Mouse (Mus musculus): ENCODE data around the gene Clca4b. TPM values are rescaled to one million over a fixed set of nuclear protein-coding genes. Genes with fewer than 3 reads are reported as not detected.
"Not testable (repeated sequence)": the region's sequence is repeated elsewhere in the genome, so short reads cannot be mapped to it uniquely, and the experiment has no call there.

The Clca4b gene
- polyA plus RNA-seq, 2 experiments, result not detected

DNA sequence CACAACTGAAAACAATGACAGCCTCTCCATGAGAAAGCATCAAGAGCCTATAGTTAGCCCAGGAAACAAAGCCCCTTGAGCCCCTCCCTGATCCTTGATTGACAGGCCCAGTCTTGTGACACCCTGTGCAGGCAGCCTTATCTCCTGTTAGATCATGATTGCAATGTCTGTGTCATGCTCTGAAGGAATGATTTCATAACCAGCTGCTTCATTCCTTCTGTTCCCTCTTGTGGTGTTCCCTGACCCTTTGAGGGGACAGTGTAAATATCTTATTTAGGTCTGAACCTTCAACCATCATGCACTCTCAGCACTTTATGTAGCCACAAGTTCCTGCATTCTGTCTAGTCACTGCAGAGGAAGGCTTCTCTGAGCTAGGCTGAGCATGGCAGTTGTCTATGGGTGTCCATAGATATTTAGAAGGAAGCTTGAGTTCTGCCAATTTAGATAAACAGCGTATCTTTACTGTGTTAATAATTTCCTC lies 722 bp upstream of the Clca4b start:
- Histone ChIP-seq H3K27ac (replicated peaks; ENCODE audit: low read depth, low read length) (no peak overlapping the region), H3K27me3 (ENCODE audit: control insufficient read depth, insufficient read depth, low read length) (no peaks in the 10 kb centered on the region), H3K9me3 (ENCODE audit: control insufficient read depth, low read length) (no peaks in the 10 kb centered on the region), H3K4me3 (replicated peaks; ENCODE audit: low read length) (no peak overlapping the region), H3K9ac (ENCODE audit: low read depth, low read length, severe bottlenecking) (no peak overlapping the region), H3K4me2 (replicated peaks; ENCODE audit: low read depth, low read length, severe bottlenecking) (no peak overlapping the region), H3K4me1 (ENCODE audit: control insufficient read depth, insufficient read depth, low read length) (no peaks in the 10 kb centered on the region), H3K36me3 (ENCODE audit: control insufficient read depth, insufficient read depth, low read length) (no peaks in the 10 kb centered on the region)
- WGBS, result 90% methylated on average over 1 of the region's 1 CpGs
- DNase-seq (ENCODE audit: low spot score) (no peak), ATAC-seq (ENCODE audit: low FRiP score, low read depth) (no peak)
- TF ChIP-seq POLR2A (IDR thresholded peaks at IDR 0.05; ENCODE audit: borderline replicate concordance, extremely low read depth, insufficient read depth, insufficient read length), result no peak

DNA sequence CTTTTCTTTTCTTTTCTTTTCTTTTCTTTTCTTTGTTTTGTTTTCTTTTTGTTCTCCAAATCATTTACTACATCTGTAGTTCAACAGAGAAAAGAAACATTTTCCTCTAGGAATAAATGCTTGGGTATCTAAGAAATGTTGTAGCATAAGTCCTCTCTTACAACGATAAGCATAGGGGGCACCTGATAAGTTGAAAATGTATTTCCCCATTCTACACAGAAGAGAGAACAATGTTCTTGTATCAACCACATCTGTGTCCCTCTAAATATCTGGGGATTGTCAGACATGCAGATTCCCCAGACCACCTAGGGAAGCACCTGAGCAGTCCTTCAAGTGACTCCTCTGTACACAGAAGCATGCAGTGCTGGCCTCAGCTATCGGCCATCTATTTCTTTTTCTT lies 18.3 kb downstream of the Clca4b start:
- Histone ChIP-seq H3K4me3 (replicated peaks; ENCODE audit: low read length) (no peak overlapping the region), H3K9ac (ENCODE audit: low read depth, low read length, severe bottlenecking) (no peak overlapping the region), H3K4me1 (ENCODE audit: control insufficient read depth, insufficient read depth, low read length) (no peaks in the 10 kb centered on the region), H3K36me3 (ENCODE audit: control insufficient read depth, insufficient read depth, low read length) (no peaks in the 10 kb centered on the region), H3K9me3 (ENCODE audit: control insufficient read depth, low read length) (no peaks in the 10 kb centered on the region), H3K27me3 (ENCODE audit: control insufficient read depth, insufficient read depth, low read length) (no peaks in the 10 kb centered on the region), H3K27ac (replicated peaks; ENCODE audit: low read depth, low read length) (no peak overlapping the region), H3K4me2 (replicated peaks; ENCODE audit: low read depth, low read length, severe bottlenecking) (no peak overlapping the region)
- no peak for DNase-seq (ENCODE audit: low spot score)
- ATAC-seq (ENCODE audit: low FRiP score, low read depth), result no peak
- WGBS, result 89% methylated on average over 2 of the region's 2 CpGs
- TF ChIP-seq POLR2A (IDR thresholded peaks at IDR 0.05; ENCODE audit: borderline replicate concordance, extremely low read depth, insufficient read depth, insufficient read length), result no peak

DNA sequence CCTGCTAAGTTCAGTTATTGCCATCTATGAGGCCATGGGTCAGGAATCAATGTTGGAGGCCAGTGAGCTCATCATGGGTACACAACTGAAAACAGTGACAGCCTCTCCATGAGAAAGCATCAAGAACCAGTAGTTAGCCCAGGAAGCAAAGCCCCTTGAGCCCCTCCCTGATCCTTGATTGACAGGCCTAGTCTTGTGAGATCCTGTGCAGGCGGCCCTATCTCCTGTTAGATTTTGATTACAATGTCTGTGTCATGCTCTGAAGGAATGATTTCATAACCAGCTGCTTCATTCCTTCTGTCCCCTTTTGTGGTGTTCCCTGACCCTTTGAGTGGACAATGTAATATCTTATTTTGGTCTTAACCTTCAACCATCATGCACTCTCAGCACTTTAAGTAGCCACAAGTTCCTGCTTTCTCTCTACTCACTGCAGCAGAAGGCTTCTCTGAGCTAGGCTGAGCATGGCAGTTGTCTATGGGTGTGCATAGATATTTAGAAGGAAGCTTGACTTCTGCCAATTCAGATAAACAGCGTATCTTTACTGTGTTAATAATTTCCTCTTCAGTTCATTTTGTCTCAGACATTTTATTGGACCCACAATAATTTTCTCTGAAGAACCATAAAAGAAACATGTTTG lies 35.2 kb downstream of the Clca4b start:
- Histone ChIP-seq H3K27ac (replicated peaks; ENCODE audit: low read depth, low read length) (no peak overlapping the region), H3K4me1 (ENCODE audit: control insufficient read depth, insufficient read depth, low read length) (no peaks in the 10 kb centered on the region), H3K9ac (ENCODE audit: low read depth, low read length, severe bottlenecking) (no peak overlapping the region), H3K9me3 (ENCODE audit: control insufficient read depth, low read length) (no peaks in the 10 kb centered on the region), H3K4me2 (replicated peaks; ENCODE audit: low read depth, low read length, severe bottlenecking) (no peak overlapping the region), H3K4me3 (replicated peaks; ENCODE audit: low read length) (no peak overlapping the region), H3K27me3 (ENCODE audit: control insufficient read depth, insufficient read depth, low read length) (no peaks in the 10 kb centered on the region), H3K36me3 (ENCODE audit: control insufficient read depth, insufficient read depth, low read length) (no peaks in the 10 kb centered on the region)
- ATAC-seq (ENCODE audit: low FRiP score, low read depth), result no peak
- no peak for DNase-seq (ENCODE audit: low spot score)
- WGBS, result 84% methylated on average over 2 of the region's 2 CpGs
- TF ChIP-seq POLR2A (IDR thresholded peaks at IDR 0.05; ENCODE audit: borderline replicate concordance, extremely low read depth, insufficient read depth, insufficient read length), result no peak

- Histone ChIP-seq H3K4me1 (ENCODE audit: control insufficient read depth, insufficient read depth, low read length) (no peaks in the 10 kb centered on the region), H3K9ac (ENCODE audit: low read depth, low read length, severe bottlenecking) (no peak overlapping the region), H3K27me3 (ENCODE audit: control insufficient read depth, insufficient read depth, low read length) (no peaks in the 10 kb centered on the region), H3K4me3 (replicated peaks; ENCODE audit: low read length) (no peak overlapping the region), H3K36me3 (ENCODE audit: control insufficient read depth, insufficient read depth, low read length) (no peaks in the 10 kb centered on the region), H3K27ac (replicated peaks; ENCODE audit: low read depth, low read length) (no peak overlapping the region), H3K4me2 (replicated peaks; ENCODE audit: low read depth, low read length, severe bottlenecking) (no peak overlapping the region), H3K9me3 (ENCODE audit: control insufficient read depth, low read length) (no peaks in the 10 kb centered on the region)
- DNase-seq (ENCODE audit: low spot score) (no peak), ATAC-seq (ENCODE audit: low FRiP score, low read depth) (no peak)
- no peak for TF ChIP-seq POLR2A (IDR thresholded peaks at IDR 0.05; ENCODE audit: borderline replicate concordance, extremely low read depth, insufficient read depth, insufficient read length)
- 44% methylated on average over 2 of the region's 2 CpGs for WGBS
Observed at GRCm38 (mm10) chr3:144890246-144890758, 42.0 kb downstream of the Clca4b start.

GRCm38 (mm10) chr3:144886957-144887356 lies 45.4 kb downstream of the Clca4b start:
- no peak overlapping the region for H3K4me2 ChIP-seq (replicated peaks; ENCODE audit: low read depth, low read length, severe bottlenecking)
- DNase-seq (ENCODE audit: low spot score) (no peak), ATAC-seq (ENCODE audit: low FRiP score, low read depth) (no peak)

GRCm38 (mm10) chr3:144872012-144872411 lies 60.3 kb downstream of the Clca4b start:
- ATAC-seq (ENCODE audit: low FRiP score, low read depth); H3K4me1 ChIP-seq (ENCODE audit: control insufficient read depth, insufficient read depth, low read length); H3K36me3 ChIP-seq (ENCODE audit: control insufficient read depth, insufficient read depth, low read length); DNase-seq (ENCODE audit: low spot score); H3K4me3 ChIP-seq (replicated peaks; ENCODE audit: low read length); H3K9ac ChIP-seq (ENCODE audit: low read depth, low read length, severe bottlenecking); H3K9me3 ChIP-seq (ENCODE audit: control insufficient read depth, low read length); H3K4me2 ChIP-seq (replicated peaks; ENCODE audit: low read depth, low read length, severe bottlenecking); H3K27ac ChIP-seq (replicated peaks; ENCODE audit: low read depth, low read length); H3K27me3 ChIP-seq (ENCODE audit: control insufficient read depth, insufficient read depth, low read length): not testable (repeated sequence)
- WGBS, result 73% methylated on average over 4 of the region's 4 CpGs

More at GRCm38 (mm10) chr3:144886957-144887356, 45.4 kb downstream of the Clca4b start:
- Histone ChIP-seq H3K9ac (ENCODE audit: low read depth, low read length, severe bottlenecking) (no peak overlapping the region), H3K4me3 (replicated peaks; ENCODE audit: low read length) (no peak overlapping the region), H3K9me3 (ENCODE audit: control insufficient read depth, low read length) (no peaks in the 10 kb centered on the region), H3K27me3 (ENCODE audit: control insufficient read depth, insufficient read depth, low read length) (no peaks in the 10 kb centered on the region), H3K4me1 (ENCODE audit: control insufficient read depth, insufficient read depth, low read length) (no peaks in the 10 kb centered on the region), H3K36me3 (ENCODE audit: control insufficient read depth, insufficient read depth, low read length) (no peaks in the 10 kb centered on the region), H3K27ac (replicated peaks; ENCODE audit: low read depth, low read length) (no peak overlapping the region)
- TF ChIP-seq POLR2A (IDR thresholded peaks at IDR 0.05; ENCODE audit: borderline replicate concordance, extremely low read depth, insufficient read depth, insufficient read length), result no peak

Other genes starting within 250 kb of the Clca4b start
- 25.9 and 30.3 TPM in 2 replicates for gene Sh3glb1, start 212.2 kb downstream of the Clca4b start, polyA plus RNA-seq (2012; rRNA removed)
- 123 and 138 TPM in 2 replicates for gene Sh3glb1, start 212.2 kb downstream of the Clca4b start, polyA plus RNA-seq (2014; fragmentation: Nextera tagmentation; extraction: Ambion mirVana)
- 2.0 and 2.1 TPM in 2 replicates for gene Clca3a1, start 171.6 kb downstream of the Clca4b start, polyA plus RNA-seq (2012; rRNA removed)
- gene Clca3a1, start 171.6 kb downstream of the Clca4b start, polyA plus RNA-seq (2014; fragmentation: Nextera tagmentation; extraction: Ambion mirVana), result 0.58 and 0.70 TPM in 2 replicates
- 0.11 and 0.17 TPM in 2 replicates for gene Clca3a2, start 113.0 kb downstream of the Clca4b start, polyA plus RNA-seq (2012; rRNA removed)
- gene Clca3a2, start 113.0 kb downstream of the Clca4b start, polyA plus RNA-seq (2014; fragmentation: Nextera tagmentation; extraction: Ambion mirVana), result 0.12 and 0.26 TPM in 2 replicates
- not detected in 2 replicates for gene Clca3b, start 83.2 kb downstream of the Clca4b start, polyA plus RNA-seq (2012; rRNA removed)
- not detected in 2 replicates for gene Clca3b, start 83.2 kb downstream of the Clca4b start, polyA plus RNA-seq (2014; fragmentation: Nextera tagmentation; extraction: Ambion mirVana)
- not detected in 2 replicates for gene Clca4a, start 42.5 kb upstream of the Clca4b start, polyA plus RNA-seq (2012; rRNA removed)
- gene Clca4a, start 42.5 kb upstream of the Clca4b start, polyA plus RNA-seq (2014; fragmentation: Nextera tagmentation; extraction: Ambion mirVana), result not detected in 2 replicates
- 0.18 TPM in 2 replicates for gene Clca1, start 100.2 kb upstream of the Clca4b start, polyA plus RNA-seq (2012; rRNA removed)
- gene Clca1, start 100.2 kb upstream of the Clca4b start, polyA plus RNA-seq (2014; fragmentation: Nextera tagmentation; extraction: Ambion mirVana), result not detected in 2 replicates
- 0.65 and 1.8 TPM in 2 replicates for gene Clca2, start 166.9 kb upstream of the Clca4b start, polyA plus RNA-seq (2012; rRNA removed)
- gene Clca2, start 166.9 kb upstream of the Clca4b start, polyA plus RNA-seq (2014; fragmentation: Nextera tagmentation; extraction: Ambion mirVana), result 0.37 and 0.87 TPM in 2 replicates
- gene Odf2l, start 186.1 kb upstream of the Clca4b start, polyA plus RNA-seq (2012; rRNA removed), result 17.9 and 23.5 TPM in 2 replicates
- 16.1 and 16.4 TPM in 2 replicates for gene Odf2l, start 186.1 kb upstream of the Clca4b start, polyA plus RNA-seq (2014; fragmentation: Nextera tagmentation; extraction: Ambion mirVana)